Mouse (Mus musculus): ENCODE data around the gene Ccl28.
"Not testable (repeated sequence)": the region's sequence is repeated elsewhere in the genome, so short reads cannot be mapped to it uniquely, and the experiment has no call there.

Gene Ccl28

DNA sequence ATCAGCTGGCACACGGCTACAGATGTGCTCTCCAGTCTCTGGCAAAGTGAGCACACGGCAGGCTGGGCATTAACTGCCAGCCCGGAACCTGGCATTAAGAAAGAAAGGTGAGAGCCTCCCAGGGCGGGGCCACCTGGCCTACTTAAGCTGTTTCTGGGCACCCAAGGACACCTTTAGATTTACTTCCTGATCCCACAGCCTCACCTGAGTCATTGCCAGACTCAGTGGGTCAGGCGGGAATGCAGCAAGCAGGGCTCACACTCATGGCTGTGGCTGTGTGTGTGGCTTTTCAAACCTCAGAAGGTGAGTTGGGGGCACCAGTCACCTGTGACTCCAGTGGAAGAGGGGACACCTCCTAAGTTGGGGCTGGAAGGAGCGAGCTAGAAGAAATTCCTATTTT is at the start of gene Ccl28:
Gene Ccl28, plus strand, starts transcription at position 186 of the 400 bp plus-strand sequence.
- DNase-seq (ENCODE audit: low read depth, low spot score), result no peak

DNA sequence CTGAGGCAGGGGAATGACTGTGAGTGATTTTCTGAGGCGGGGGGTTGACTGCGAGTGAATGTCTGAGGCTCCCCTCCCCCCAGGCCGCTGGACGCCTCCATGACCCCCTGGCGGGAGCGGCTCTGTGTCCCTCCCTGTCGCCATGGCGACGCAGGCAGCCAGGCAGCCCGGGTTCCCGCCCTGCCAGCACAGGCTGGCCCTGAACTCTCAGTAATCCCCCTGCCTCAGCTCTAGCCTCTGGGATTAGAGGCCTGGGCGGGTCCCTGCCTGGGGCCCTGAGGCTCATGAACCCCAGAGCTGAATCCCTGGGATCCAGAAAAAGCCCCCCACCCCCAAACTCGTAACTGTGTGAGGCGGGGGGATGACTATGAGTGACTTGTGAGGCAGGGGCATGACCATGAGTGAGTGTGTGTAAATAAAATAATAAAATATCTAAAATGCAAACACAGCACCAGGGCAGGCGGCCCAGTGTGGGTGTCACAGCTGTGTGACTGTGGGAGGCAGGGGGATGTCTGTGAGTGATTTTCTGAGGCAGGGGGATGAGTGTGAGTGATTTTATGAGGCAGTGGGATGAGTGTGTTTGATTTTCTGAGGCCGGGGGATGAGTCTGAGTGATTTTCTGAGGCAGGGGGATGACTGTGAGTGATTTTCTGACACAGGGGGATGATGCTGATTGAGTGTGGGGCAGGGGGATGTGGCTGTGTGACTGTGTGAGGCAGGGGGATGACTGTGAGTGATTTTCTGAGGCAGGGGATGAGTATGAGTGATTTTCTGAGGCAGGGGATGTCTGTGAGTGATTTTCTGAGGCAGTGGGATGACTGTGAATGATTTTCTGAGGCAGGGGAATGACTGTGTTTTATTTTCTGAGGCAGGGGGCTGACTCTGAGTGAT is 27.1 kb upstream of the Ccl28 start:
- peak; percentile 60 for DNase-seq (ENCODE audit: low read depth, low spot score)

- DNase-seq (ENCODE audit: low read depth, low spot score), result peak; percentile 44
Measured at GRCm38 (mm10) chr13:119598466-119598865, 25.2 kb upstream of the Ccl28 start.

DNA sequence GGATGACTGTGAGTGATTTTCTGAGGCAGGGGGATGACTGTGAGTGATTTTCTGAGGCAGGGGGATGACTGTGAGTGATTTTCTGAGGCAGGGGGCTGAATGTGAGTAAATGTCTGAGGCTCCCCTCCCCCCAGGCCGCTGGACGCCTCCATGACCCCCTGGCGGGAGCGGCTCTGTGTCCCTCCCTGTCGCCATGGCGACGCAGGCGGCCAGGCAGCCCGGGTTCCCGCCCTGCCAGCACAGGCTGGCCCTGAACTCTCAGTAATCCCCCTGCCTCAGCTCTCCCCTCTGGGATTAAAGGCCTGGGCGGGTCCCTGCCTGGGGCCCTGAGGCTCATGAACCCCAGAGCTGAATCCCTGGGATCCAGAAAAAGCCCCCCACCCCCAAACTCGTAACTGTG is 24.6 kb upstream of the Ccl28 start:
- DNase-seq (ENCODE audit: low read depth, low spot score), result not testable (repeated sequence)

DNA sequence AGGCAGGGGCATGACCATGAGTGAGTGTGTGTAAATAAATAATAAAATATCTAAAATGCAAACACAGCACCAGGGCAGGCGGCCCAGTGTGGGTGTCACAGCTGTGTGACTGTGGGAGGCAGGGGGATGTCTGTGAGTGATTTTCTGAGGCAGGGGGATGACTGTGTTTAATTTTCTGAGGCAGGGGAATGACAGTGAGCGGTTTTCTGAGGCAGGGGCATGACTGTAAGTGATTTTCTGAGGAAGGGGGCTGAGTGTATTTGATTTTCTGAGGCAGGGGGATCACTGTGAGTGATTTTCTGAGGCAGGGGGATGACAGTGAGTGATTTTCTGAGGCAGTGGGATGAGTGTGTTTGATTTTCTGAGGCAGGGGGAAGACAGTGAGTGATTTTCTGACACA is 24.1 kb upstream of the Ccl28 start:
- DNase-seq (ENCODE audit: low read depth, low spot score), result not testable (repeated sequence)

GRCm38 (mm10) chr13:119600166-119600565 is 23.5 kb upstream of the Ccl28 start:
- DNase-seq (ENCODE audit: low read depth, low spot score), result peak; percentile 65

- DNase-seq (ENCODE audit: low read depth, low spot score), result not testable (repeated sequence)
Measured at GRCm38 (mm10) chr13:119602688-119603331, 20.8 kb upstream of the Ccl28 start.

- not testable (repeated sequence) for DNase-seq (ENCODE audit: low read depth, low spot score)
Measured at GRCm38 (mm10) chr13:119603890-119604289, 19.7 kb upstream of the Ccl28 start.

DNA sequence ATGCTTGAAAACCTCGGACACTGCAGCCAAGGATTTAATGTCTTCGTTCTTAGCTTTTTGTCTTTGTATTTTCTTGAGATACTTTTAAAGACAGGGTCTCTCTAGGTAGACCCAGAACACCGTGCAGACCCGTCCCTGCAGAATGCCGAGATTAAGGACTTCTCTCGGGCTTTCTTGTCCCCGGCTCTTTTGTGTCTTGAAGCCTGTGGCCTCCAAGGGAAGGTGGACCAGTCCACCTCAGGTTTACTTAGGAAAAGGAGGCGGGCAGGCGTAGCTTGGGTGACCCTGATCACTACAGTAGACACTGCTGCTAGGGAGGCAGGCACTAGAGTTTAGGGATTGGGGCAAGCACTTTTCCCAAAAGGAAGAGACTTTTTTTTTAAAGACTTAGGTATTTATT is 19.3 kb upstream of the Ccl28 start:
- DNase-seq (ENCODE audit: low read depth, low spot score), result not testable (repeated sequence)

DNA sequence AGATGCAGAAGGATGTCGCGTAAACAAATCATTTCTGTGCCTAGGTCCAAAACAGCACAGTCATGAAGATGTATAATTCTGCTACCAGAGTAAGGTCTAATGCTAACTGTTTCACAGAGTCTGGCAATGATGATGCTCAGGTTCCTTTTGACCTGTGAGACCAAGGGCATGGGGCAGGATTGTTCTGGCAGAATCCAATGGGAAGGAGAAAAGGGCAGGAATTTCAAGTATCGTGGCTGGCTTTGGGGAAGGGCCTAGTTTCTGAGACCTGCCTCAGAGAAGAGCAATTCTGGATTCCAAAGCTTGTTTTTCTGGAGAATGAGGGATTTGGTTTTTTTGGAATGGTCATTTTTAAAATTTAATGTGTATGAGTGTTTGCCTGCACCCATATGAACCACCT is 4.8 kb upstream of the Ccl28 start:
- no peak for DNase-seq (ENCODE audit: low read depth, low spot score)

- DNase-seq (ENCODE audit: low read depth, low spot score), result peak; percentile 45
Measured at GRCm38 (mm10) chr13:119619735-119620134, 3.9 kb upstream of the Ccl28 start.

DNA sequence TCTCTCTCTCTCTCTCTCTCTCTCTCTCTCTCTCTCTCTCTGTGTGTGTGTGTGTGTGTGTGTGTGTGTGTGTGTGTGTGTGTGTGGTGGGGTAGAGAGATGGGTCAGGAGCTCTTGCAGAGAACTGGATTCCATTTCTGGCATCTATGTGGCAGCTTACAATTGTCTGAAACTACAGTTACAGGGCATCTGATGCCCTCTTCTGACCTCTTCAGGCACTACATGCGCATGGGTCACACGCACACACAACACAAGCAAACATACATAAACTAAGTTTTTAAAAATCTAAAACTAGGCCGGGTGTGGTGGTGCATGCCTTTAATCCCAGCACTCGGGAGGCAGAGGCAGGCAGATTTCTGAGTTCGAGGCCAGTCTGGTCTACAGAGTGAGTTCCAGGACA is 2.3 kb downstream of the Ccl28 start:
- DNase-seq (ENCODE audit: low read depth, low spot score), result not testable (repeated sequence)

- DNase-seq (ENCODE audit: low read depth, low spot score), result peak; percentile 84
Measured at GRCm38 (mm10) chr13:119631482-119632155, 8.0 kb downstream of the Ccl28 start.

DNA sequence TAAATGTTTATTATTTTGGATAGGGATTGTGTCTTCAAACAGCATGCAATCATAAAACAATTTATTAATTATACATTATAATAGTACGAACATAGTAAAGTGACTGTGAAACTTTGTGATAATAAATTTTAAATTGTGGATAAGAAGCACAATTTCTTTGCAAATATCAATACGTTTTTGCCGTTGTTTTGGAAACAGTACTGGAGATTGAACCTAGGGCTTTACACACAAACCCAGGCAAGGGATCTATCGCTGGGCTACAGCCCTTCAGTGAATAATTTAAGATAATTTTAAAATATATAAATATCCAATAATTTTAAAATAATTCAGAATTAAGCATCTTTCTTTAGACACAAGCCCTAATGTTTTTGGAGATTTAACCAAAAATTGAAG is 8.5 kb downstream of the Ccl28 start:
- DNase-seq (ENCODE audit: low read depth, low spot score), result no peak

DNA sequence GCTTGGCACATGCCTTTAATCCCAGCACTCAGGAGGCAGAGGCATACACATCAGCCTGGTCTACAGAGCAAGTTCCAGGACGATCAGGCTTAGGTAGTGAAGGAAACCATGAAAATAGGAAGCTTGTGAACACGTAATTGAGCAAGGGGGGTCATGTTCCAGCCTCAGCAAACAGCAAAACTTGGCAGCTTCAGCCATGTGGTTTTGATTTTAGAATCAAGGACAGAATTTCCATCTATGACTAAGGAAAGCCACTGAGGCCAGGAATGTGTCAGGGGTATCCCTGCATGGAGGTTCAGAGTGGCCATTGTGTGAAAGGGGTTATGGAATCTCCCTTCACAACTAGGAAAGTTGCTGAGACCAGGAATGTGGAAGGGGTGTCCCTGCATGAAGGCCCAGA is 11.9 kb downstream of the Ccl28 start:
- DNase-seq (ENCODE audit: low read depth, low spot score), result no peak

DNA sequence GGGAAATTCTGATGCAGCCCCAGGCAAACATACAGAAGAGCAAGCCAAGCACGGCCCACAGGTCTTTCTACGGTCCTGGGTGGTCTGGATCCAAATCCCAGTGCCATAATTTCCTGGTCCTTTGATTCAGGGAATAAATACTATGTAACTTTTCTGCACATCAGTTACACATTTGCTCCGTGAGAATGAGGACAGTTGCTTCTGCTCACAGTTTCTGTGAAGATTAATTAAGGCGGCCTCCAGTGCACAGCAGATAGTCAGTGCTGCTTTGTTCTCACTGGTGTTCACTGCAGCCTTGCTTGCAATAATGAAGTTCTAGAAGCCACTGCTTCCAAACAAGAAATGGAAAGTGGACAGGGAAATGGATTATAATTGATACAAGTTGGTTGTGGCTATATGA is 14.2 kb downstream of the Ccl28 start:
- DNase-seq (ENCODE audit: low read depth, low spot score), result no peak

DNA sequence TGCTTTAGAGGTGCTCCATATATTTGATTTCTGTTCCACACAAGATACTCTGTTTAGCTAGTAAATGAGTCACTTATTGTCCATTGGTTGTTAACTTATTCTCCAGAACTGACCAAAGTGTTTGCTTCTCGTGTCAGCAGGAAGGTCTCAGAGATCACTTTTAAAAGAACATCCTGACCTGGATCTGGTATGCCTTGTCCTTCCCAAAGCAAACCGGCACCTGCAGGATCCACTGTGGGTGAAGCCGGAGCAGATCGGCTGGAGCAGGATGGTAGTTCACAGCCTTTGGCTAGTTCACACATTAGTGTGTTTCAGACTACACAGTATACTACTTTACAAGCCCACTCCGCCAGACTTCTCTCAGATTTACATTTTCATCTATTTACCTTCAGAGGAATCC is 14.8 kb downstream of the Ccl28 start:
- no peak for DNase-seq (ENCODE audit: low read depth, low spot score)

- DNase-seq (ENCODE audit: low read depth, low spot score), result no peak
Measured at GRCm38 (mm10) chr13:119639302-119639701, 15.7 kb downstream of the Ccl28 start.

DNA sequence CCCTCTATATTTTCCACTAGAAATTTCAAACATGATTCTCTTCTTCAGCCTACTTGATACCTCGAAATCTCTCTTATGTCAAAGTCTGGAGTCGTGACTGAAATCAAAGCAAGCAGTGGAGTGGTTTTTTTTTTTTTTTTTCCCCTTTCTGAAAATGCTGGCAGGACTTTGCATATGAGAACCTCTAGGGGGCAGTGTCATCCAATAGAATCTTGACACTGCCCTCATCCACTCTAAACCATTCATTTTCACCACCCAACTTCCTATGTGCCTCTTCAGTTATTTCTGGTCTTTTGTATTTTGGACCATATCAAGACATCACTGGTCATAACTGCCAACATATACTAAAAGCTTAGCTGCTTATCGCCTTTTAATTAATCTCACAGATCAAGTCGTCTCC is 16.9 kb downstream of the Ccl28 start:
- DNase-seq (ENCODE audit: low read depth, low spot score), result peak; percentile 4

DNA sequence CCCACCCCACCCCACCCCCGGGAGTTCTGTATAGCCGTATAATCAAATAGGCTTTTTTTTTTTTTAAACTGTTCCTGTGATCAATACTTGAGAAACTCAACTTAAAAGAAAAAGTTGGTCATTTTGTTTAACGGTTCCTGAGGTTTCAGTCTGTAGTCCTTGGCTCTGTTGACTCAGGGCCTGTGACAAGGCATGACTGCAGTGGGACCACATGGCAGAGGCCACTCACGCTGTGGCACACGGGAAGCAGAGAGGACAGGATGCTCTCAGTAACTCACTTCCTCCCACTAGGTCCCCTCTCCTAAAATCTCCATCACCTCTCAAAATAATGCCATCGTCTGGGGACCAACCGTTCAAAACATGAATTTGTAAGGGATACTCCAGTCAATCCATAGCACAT is 17.5 kb downstream of the Ccl28 start:
- no peak for DNase-seq (ENCODE audit: low read depth, low spot score)

- DNase-seq (ENCODE audit: low read depth, low spot score), result no peak
Measured at GRCm38 (mm10) chr13:119644769-119645168, 21.1 kb downstream of the Ccl28 start.

- no peak for DNase-seq (ENCODE audit: low read depth, low spot score)
Measured at GRCm38 (mm10) chr13:119646511-119646910, 22.9 kb downstream of the Ccl28 start.

Measured in skeletal muscle tissue, adult 2 months (tissue).